ENCODE assay signal across 26 mouse cellular contexts in the genomic region with DNA sequence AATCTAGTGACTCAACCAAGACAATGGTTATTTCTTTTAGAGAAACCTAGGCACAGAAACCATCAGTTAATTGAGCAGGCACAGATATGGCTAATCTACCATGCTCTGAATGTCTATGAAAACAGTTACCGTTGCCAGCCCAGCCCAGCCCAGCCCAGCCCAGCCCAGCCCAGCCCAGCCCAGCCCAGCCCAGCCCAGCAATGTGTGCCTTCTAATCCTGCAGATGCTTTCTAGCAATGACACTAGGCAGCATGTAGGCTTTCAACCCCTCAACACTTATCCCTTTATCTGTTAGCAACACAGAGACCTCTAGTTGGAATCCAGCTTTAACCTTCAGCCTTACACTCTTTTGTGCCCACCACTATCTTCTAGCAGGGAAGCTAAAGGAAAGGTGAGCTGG. TPM values are rescaled to one million over a fixed set of nuclear protein-coding genes. Genes with fewer than 3 reads are reported as not detected.
DNase-seq lines count a peak whose midpoint lies in the region; ATAC-seq lines count a peak whose summit lies in the region.
"Had no signal": no experiment of that assay in that cellular context is flagged by ENCODE, and none has a peak within 500 bp of the region (broad histone marks: within the 10 kb centered on the region; RNA-seq: fewer than 3 reads in every experiment).

No protein-coding gene starts in this region.

- H3K4me2 ChIP-seq in liver, embryonic 12.5 days, result peak overlapping the region; percentile 51
- peak overlapping the region; percentile 30; the same call in 1 of the 2 replicates for H3K4me2 ChIP-seq in liver, embryonic 15.5 days
- H3K4me2 ChIP-seq: heart, embryonic 12.5 days; heart, embryonic 15.5 days; hindbrain, embryonic 13.5 days had no signal

- peaks cover 38% of the 10 kb centered on the region for H3K4me1 ChIP-seq in liver, embryonic 12.5 days
- peaks cover 34% of the 10 kb centered on the region for H3K4me1 ChIP-seq in liver, embryonic 15.5 days (replicated peaks)
- H3K4me1 ChIP-seq: hindbrain, embryonic 10.5 days; hindbrain, embryonic 13.5 days had no signal

- H3K4me3 ChIP-seq in liver, embryonic 12.5 days, result no peak overlapping the region
- H3K4me3 ChIP-seq in liver, embryonic 15.5 days (replicated peaks), result no peak overlapping the region
- H3K4me3 ChIP-seq: gastrocnemius, adult 2 months; heart, embryonic 12.5 days; heart, embryonic 15.5 days; hindbrain, embryonic 10.5 days; hindbrain, embryonic 13.5 days had no signal

- no peak overlapping the region for H3K9ac ChIP-seq in liver, embryonic 12.5 days
- no peak overlapping the region for H3K9ac ChIP-seq in liver, embryonic 15.5 days
- H3K9ac ChIP-seq: forebrain, postnatal 0 days; heart, embryonic 12.5 days; heart, embryonic 15.5 days; hindbrain, embryonic 13.5 days had no signal

- ATAC-seq in liver, embryonic 12.5 days, result peak; percentile 94
- ATAC-seq in liver, embryonic 15.5 days (ENCODE audit: insufficient read depth), result peak; percentile 93
- peak; percentile 83 for ATAC-seq in megakaryocyte progenitor cell, adult 5-6 weeks (replicated peaks; ENCODE audit: poor library complexity)
- ATAC-seq: CD4-positive, CD25-positive, alpha-beta regulatory T cell, adult 4 months; forebrain, embryonic 14.5 days; forebrain, postnatal 0 days had no signal

- 8% methylated on average over 1 of the region's 1 CpGs for WGBS in liver, embryonic 12.5 days (ENCODE audit: insufficient replicate concordance)
- 19% methylated on average over 1 of the region's 1 CpGs for WGBS in liver, embryonic 15.5 days (ENCODE audit: insufficient replicate concordance)

- H3K27ac ChIP-seq in liver, embryonic 12.5 days, result peak overlapping the region; percentile 68
- peak overlapping the region; percentile 68; the same call in 1 of the 2 replicates for H3K27ac ChIP-seq in liver, embryonic 15.5 days (replicated peaks)
- H3K27ac ChIP-seq: gastrocnemius, adult 2 months; heart, embryonic 15.5 days; hindbrain, embryonic 10.5 days; hindbrain, embryonic 13.5 days had no signal

- H3K27me3 ChIP-seq in liver, embryonic 12.5 days (replicated peaks), result no peaks in the 10 kb centered on the region
- no peaks in the 10 kb centered on the region for H3K27me3 ChIP-seq in liver, embryonic 15.5 days
- H3K27me3 ChIP-seq: heart, embryonic 12.5 days; heart, embryonic 15.5 days; hindbrain, embryonic 13.5 days had no signal

- no peaks in the 10 kb centered on the region for H3K36me3 ChIP-seq in liver, embryonic 12.5 days
- no peaks in the 10 kb centered on the region for H3K36me3 ChIP-seq in liver, embryonic 15.5 days (replicated peaks)
- H3K36me3 ChIP-seq: heart, embryonic 12.5 days; heart, embryonic 15.5 days; hindbrain, embryonic 10.5 days had no signal

- peak; percentile 55 for DNase-seq in liver
- DNase-seq in gastrocnemius, postnatal 10 days, result no peak
- no peak for DNase-seq in adrenal gland, postnatal 10 days
- DNase-seq in cerebellum, postnatal 4 days (ENCODE audit: low spot score in 2 of 2), result no peak
- DNase-seq in left cerebral cortex, adult 11 months (ENCODE audit: low spot score), result no peak
- DNase-seq: adrenal gland, adult 2 months; adrenal gland, postnatal 25 days; cerebellum, adult 11-12 months; cerebellum, adult 8-10 months; cerebellum, postnatal 10 days; cerebellum, postnatal 36 days; forebrain, postnatal 0 days; gastrocnemius, adult 2 months; gastrocnemius, postnatal 25 days; heart, adult 18-20 months; heart, postnatal 10 days; heart, postnatal 36 days had no signal

- no peaks in the 10 kb centered on the region for H3K9me3 ChIP-seq in liver, embryonic 12.5 days (replicated peaks)
- no peaks in the 10 kb centered on the region for H3K9me3 ChIP-seq in liver, embryonic 15.5 days (replicated peaks)
- H3K9me3 ChIP-seq: heart, embryonic 12.5 days; heart, embryonic 15.5 days; hindbrain, embryonic 10.5 days; hindbrain, embryonic 13.5 days had no signal

RNA-seq across cellular contexts. Expression of a gene that starts 24.2 kb away (rescaled TPM):
- polyA plus RNA-seq in liver, embryonic 12.5 days (2016; fragmentation: Nextera tagmentation; extraction: Ambion mirVana), result 48.8 and 50.8 TPM in 2 replicates
- polyA plus RNA-seq in liver, embryonic 15.5 days (2015; fragmentation: Nextera tagmentation; extraction: Ambion mirVana), result 23.6 and 25.2 TPM in 2 replicates
- total RNA-seq in megakaryocyte progenitor cell, adult 5-6 weeks (2015), result 37.6 and 44.5 TPM in 2 replicates
- total RNA-seq in megakaryocyte progenitor cell, adult 5-6 weeks (2017), result 32.3 and 38.0 TPM in 2 replicates
- total RNA-seq in gastrocnemius, postnatal 10 days (2021), result 10 to 100 TPM; 36.5 to 39.7 TPM
- 10 to 100 TPM; 44.6 to 46.8 TPM for total RNA-seq in adrenal gland, postnatal 10 days (2021)
